In the genomic region with DNA sequence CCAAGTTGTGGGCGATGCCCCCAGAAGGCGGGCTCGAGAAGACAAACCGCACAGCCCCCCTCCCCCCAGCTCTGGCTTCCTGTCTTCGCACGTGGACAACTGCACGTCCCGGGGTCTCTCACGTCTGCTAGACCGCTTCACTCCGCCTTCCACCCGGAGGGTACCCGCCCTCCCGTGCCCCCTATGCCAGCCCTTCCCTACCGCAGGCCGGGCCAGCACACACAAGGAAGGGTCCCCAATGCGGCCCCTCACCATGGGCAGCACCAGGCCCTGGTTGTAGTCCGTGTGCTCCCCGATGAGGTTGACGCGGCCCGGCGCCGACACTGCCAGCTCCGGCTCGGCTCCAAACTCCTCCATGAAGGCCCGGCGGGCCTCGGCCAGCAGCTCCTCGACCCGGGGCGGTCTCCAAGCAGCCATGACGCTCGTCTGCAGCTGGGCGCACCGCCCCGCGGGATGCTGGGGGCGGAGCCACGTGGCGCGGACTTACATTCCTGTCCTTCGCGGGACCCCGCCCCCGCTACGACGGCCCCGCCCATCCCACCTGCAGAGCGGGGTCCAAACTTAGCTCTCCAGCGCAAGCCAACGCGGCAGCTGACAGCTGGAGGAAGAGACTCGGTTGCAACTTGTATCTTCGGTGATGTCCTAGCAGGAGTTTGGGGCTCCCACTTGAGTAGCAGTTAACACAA, we compare ENCODE assay signal across 8 mouse cellular contexts. TPM values are rescaled to one million over a fixed set of nuclear protein-coding genes. Genes with fewer than 3 reads are reported as not detected.
DNase-seq lines count a peak whose midpoint lies in the region; ATAC-seq and TF ChIP-seq lines count a peak whose summit lies in the region.

Gene Galk1 (minus strand): TSS at position 458 of the 686 bp plus-strand sequence.

- no peak within 1 kb of the TSS for H3K27ac ChIP-seq in cortical plate, adult 2 months (ENCODE audit: insufficient read depth, low read length)
- peak within 1 kb of the TSS; percentile 84 for H3K27ac ChIP-seq in hindbrain, postnatal 0 days
- peak within 1 kb of the TSS; percentile 77 for H3K27ac ChIP-seq in left cerebral cortex, adult 2 months
- no peak within 1 kb of the TSS; the same call in 1 of the 2 replicates for H3K27ac ChIP-seq in macrophage

- peak; percentile 96 for DNase-seq in WW6 (ENCODE audit: low read depth, low spot score)
- peak; percentile 82 to 89 for DNase-seq in gastrocnemius, adult 8-10 months (ENCODE audit: low spot score in 2 of 2)
- peak; percentile 87 for DNase-seq in hindbrain, postnatal 0 days (ENCODE audit: low spot score)
- DNase-seq in left cerebral cortex, adult 2 months (ENCODE audit: extremely low spot score in 1 of 2, low spot score in 2 of 2), result peak; percentile 82 to 86
- peak; percentile 89 for DNase-seq in right cerebral cortex, adult 18-20 months
- peak; percentile 67 for DNase-seq in urinary bladder, adult 2 months (ENCODE audit: low spot score)

- no peaks in the 10 kb centered on the region; the same call in 1 of the 2 replicates for H3K4me1 ChIP-seq in cortical plate, adult 2 months (ENCODE audit: control insufficient read depth, insufficient read depth, low read length)
- H3K4me1 ChIP-seq in hindbrain, postnatal 0 days (ENCODE audit: insufficient read depth, low read length), result peaks cover 6% of the 10 kb centered on the region

- peak within 1 kb of the TSS; percentile 58 for H3K4me3 ChIP-seq in cortical plate, adult 2 months (ENCODE audit: insufficient read depth, low read length)
- peak within 1 kb of the TSS; percentile 51 for H3K4me3 ChIP-seq in hindbrain, postnatal 0 days (ENCODE audit: low read length)
- peak within 1 kb of the TSS; percentile 76 for H3K4me3 ChIP-seq in left cerebral cortex, adult 2 months
- peak within 1 kb of the TSS; percentile 46 for H3K4me3 ChIP-seq in macrophage (ENCODE audit: inconsistent target)

- WGBS in hindbrain, postnatal 0 days, result under 1% methylated on average over 53 of the region's 55 CpGs
- 2% methylated on average over 32 of the region's 55 CpGs for WGBS in macrophage (ENCODE audit: missing documents)

- H3K79me2 ChIP-seq in macrophage (ENCODE audit: inconsistent target), result no peaks in the 10 kb centered on the region

- no peaks in the 10 kb centered on the region for H3K27me3 ChIP-seq in hindbrain, postnatal 0 days (ENCODE audit: insufficient read depth, low read length)

- TF ChIP-seq POLR2A in cortical plate, adult 2 months (IDR thresholded peaks at IDR 0.05; ENCODE audit: extremely low read depth, insufficient read depth, low read length), result 0 out of 2 replicates have a peak, but pooled peaks have one; percentile 26

- H3K9me3 ChIP-seq in hindbrain, postnatal 0 days (ENCODE audit: low read length), result no peaks in the 10 kb centered on the region

- intact Hi-C loops in left cerebral cortex, adult 2 months (cut with DNase I), result no loop called here

- H3K9ac ChIP-seq in hindbrain, postnatal 0 days (replicated peaks; ENCODE audit: low read length), result peak within 1 kb of the TSS; percentile 57

- no peak for TF ChIP-seq CTCF in cortical plate, adult 2 months (IDR thresholded peaks at IDR 0.05; ENCODE audit: extremely low read depth, insufficient read depth, low read length)
- no peak for TF ChIP-seq CTCF in hindbrain, postnatal 0 days (IDR thresholded peaks at IDR 0.05; ENCODE audit: low read depth)
- TF ChIP-seq CTCF in left cerebral cortex, adult 2 months (IDR thresholded peaks at IDR 0.05), result no peak

- H3K36me3 ChIP-seq in hindbrain, postnatal 0 days (ENCODE audit: insufficient read depth, low read length), result no peaks in the 10 kb centered on the region
- H3K36me3 ChIP-seq in macrophage (ENCODE audit: inconsistent target), result no peaks in the 10 kb centered on the region; the same call in 1 of the 2 replicates

- H3K4me2 ChIP-seq in hindbrain, postnatal 0 days (ENCODE audit: low read depth, low read length), result peak within 1 kb of the TSS; percentile 70

- peak; percentile 86 for ATAC-seq in hindbrain, postnatal 0 days

RNA-seq across cellular contexts. Expression of gene Galk1, which starts in this region (rescaled TPM):
- polyA plus RNA-seq in cortical plate, adult 2 months (2012; rRNA removed), result 19.2 and 20.4 TPM in 2 replicates
- total RNA-seq in gastrocnemius, adult 8-10 months (2022), result 1 to 10 TPM; 1.6 to 3.1 (median 2.7) TPM
- 51.5 and 52.3 TPM in 2 replicates for total RNA-seq in hindbrain, postnatal 0 days (2014; rRNA removed)
- 60.3 and 61.7 TPM in 2 replicates for polyA plus RNA-seq in hindbrain, postnatal 0 days (2015; fragmentation: Nextera tagmentation; extraction: Ambion mirVana)
- total RNA-seq in left cerebral cortex, adult 2 months (2021), result 10 to 100 TPM; 13.3 to 13.9 TPM
- total RNA-seq in macrophage (2018; cell fraction: chromatin; rRNA removed), result 1 to 10 TPM in 22 of 26 experiments, under 1 TPM in 3, not detected in 1; 0.65 to 9.0 (median 2.3) TPM
- 10 to 100 TPM in 13 of 26 experiments, 1 to 10 TPM in 13; 5.4 to 20.0 (median 10.4) TPM for total RNA-seq in macrophage (2018; cell fraction: cytosol; rRNA removed)
- total RNA-seq in macrophage (2018; cell fraction: nucleus; rRNA removed), result 10 to 100 TPM in 1 of 26 experiments, 1 to 10 TPM in 25; 1.3 to 14.1 (median 3.7) TPM
- polyA plus RNA-seq in macrophage (2018), result 7.6 to 30.8 TPM (median 14.0 TPM) in 3 replicates
- polyA plus RNA-seq in urinary bladder, adult 2 months (2012; rRNA removed), result 45.4 and 51.7 TPM in 2 replicates

Comparison
In these comparisons a context has a peak if more than half of its experiments do, and no peak if none do; other contexts are left out.
1. H3K27ac ChIP-seq: peak in hindbrain, postnatal 0 days (single experiment) and left cerebral cortex, adult 2 months (single experiment); none in cortical plate, adult 2 months (single experiment) and macrophage (single experiment).
2. Peak in every context shown above with its lines, with median percentiles within 50 percentile points of each other: DNase-seq and H3K4me3 ChIP-seq.